Mouse (Mus musculus) kidney, adult 10 weeks (tissue): ENCODE measurements around the gene Spred2. TPM values are rescaled to one million over a fixed set of nuclear protein-coding genes. Genes with fewer than 3 reads are reported as not detected.

ENCODE experiments used
- polyA plus RNA-seq: library from polyadenylated mRNA; stranded (reverse); fragments of 350-450 nt; fragmentation: Illumina TruSeq; extraction: RNeasy Lipid Tissue Mini Kit (QIAGEN cat#74804); gene quantifications from one replicate; pipeline ENCODE4 v1.2.3, GENCODE M21; 2014; ENCODE audit warnings: low read depth, low replicate concordance

Spred2 gene
- polyA plus RNA-seq: 25.0 TPM

DNA sequence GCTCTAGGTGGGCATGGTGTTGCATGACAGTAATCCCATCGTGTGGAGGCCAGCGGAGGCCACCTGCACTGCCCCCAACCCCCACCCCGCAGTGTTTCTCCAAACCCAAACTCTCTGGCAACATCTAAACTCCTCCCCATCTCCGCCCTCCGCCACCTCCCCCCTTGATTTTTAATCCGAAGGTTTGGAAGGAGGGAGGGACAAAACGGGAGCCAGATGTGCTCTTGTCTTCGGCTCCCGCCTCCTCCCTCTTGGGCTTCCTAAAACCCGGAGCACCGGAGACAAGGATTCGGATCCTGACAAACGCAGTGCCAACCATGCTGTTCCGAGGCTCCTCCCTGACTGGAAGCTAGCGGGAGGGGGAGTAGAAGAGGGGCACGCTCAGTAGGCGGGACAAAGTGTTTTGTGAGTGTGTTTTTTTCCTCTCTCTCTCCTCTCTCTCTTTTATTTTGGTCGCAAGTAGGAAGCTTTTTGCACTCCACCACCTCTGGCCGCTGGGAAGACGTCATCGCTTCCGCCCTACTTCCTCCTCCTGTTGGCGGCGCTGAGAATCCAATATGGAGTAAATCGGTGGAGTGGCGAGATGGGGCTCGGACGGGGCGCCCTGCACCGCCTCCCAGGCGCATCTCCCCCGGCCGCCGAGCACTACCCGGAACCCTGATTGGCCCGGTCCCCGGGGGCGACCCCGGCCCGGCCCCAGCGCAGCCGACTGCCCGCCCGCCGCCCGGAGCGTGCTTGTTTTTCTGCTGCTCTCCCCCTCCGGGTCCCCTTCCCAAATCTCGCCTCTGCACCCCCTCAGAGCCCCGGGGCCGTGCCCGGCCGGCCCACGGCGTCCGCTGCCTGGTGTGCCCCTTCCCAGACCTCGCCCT lies at the start of gene Spred2:
Spred2 (plus strand) TSS at position 488 of the 869 bp plus-strand sequence.

Other genes with a start within 250 kb of the Spred2 start
- gene Actr2, start 188.5 kb downstream of the Spred2 start, polyA plus RNA-seq: 338 TPM